Mouse (Mus musculus) olfactory bulb, adult 2 months (tissue): ENCODE measurements around the gene Akt3.

ENCODE experiments used
- CTCF ChIP-seq: fragments of 200-500 bp; IDR thresholded peaks from 2 replicates; pipeline ENCODE4 v1.5.1; 2012; ENCODE audit warnings: low read depth, mild to moderate bottlenecking, low read length, moderate library complexity; ENCODE audit not compliant: insufficient read depth
- POLR2A ChIP-seq: fragments of 200-500 bp; IDR thresholded peaks from 2 replicates; pipeline ENCODE4 v1.6.1; 2012; ENCODE audit warnings: mild to moderate bottlenecking, low read depth, low read length, moderate library complexity; ENCODE audit not compliant: insufficient read depth

DNA sequence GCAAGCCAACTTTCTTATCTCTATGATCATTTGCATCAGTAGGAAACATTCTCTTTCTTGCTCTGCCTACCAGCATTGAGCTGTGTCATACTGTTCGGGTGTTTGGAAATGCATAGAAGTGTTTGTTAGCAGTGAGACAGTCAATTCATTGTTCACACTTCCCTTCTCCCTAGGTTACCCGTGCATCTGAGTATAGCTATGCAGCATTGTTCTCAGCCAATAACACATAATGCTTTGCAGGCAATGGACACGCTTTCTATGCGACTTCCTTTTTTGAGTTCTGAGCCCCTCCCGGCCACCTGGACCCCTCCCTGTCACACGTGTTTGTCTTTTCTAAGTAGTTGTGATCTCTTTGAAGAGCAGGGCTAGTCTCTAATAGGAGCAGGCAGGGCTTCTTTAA lies 271.7 kb downstream of the Akt3 start:
- TF ChIP-seq CTCF (no peak), POLR2A (no peak)
